Mouse (Mus musculus) heart, postnatal 36 days (tissue): Measurements from ENCODE around the gene Vamp2. TPM values are rescaled to one million over a fixed set of nuclear protein-coding genes. Genes with fewer than 3 reads are reported as not detected.

Experiments used
- DNase-seq, 2 experiments: peaks; one replicate each; pipeline ENCODE4 v3.0.0; 2021 to 2022
- intact Hi-C: fragments of 180-260 bp; cut with DNase I; formaldehyde crosslinking; loops from one replicate; pipeline ENCODE4 v1.15.1; 2025
- total RNA-seq, 2 experiments: library from RNA; stranded (reverse); gene quantifications; 2 replicates each; pipeline ENCODE4 v1.2.3; 2021

Vamp2 gene
- total RNA-seq, result 10 to 100 TPM; 50.5 to 72.7 TPM

GRCm38 (mm10) chr11:69088103-69088855, at the start of gene Vamp2:
Gene Vamp2, plus strand, starts transcription at chr11:69088490.
- DNase-seq, result peak; percentile 93 to 94
- intact Hi-C loops, result loop anchor here (2.0 kb wide), 1 partner anchor 17 kb away; the partner anchor contains the start of gene Tmem107

DNA sequence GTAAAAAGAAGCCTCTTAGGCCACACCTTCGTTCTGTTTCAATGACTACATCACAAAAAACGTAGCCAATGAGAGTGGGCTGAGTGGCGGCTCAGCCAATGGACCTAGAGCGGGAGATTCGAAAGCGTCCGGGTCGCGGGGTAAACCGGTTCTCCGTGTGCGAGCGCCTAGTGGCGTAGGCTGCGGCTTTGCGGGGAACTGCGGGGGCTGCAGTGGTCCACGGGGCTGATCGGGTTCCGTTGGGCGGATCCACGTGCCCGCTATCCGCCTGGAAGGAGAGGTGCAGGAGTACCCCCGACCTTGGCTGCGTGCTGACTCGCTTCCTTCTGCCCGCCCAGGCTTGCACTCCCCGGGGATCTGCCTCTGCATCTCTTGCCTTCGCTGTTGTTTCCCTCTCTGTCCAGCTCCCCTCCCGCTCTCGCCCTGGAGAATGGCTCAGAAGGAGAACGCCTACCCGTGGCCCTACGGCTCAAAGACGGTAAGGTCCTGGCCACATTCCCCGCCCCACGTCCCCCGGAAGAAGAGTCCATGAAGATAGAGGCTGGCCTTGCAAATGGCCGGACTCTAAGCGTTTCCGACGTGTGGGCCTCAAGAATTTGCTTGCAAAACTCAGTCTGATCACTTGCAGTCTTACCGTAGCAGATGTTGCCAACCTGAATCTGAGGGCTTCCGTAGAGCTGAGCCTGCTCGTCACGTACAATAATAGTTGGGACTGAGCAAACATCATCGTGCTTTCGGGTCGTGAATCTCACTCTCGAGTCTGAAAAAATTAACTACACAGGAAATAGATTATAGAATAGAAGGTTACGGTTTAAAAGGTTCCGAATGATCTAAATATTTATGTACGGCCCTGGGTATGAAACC, 42.5 kb upstream of the Vamp2 start, which contains the start of gene Aurkb:
TSS of gene Aurkb (plus strand) at position 117 of the 864 bp plus-strand sequence.
- peak; percentile 75 to 77 for DNase-seq
- intact Hi-C loops, result no loop called here

DNA sequence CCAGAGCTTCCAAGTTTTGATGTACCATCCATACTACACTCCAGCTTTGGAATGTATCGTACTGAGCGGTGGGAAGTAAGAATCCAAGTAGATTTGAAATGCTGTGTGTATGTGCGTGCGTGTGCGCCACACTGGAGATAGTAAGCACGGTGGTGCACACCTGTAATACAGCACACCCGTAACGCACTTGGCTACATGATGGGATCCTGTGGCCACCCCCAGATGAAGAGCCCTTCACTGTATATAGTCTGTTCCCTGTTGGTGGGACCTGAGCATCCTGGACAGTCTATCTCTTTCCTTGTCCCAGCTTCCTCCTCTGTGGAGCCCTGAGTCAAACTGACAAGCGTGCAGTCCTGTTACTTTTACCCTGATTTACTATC, 41.9 kb upstream of the Vamp2 start:
- intact Hi-C loops, result no loop called here

GRCm38 (mm10) chr11:69047592-69047991, 40.7 kb upstream of the Vamp2 start:
- intact Hi-C loops, result no loop called here
- no peak for DNase-seq

More for the DNA sequence above, 41.9 kb upstream of the Vamp2 start:
- DNase-seq, result no peak

GRCm38 (mm10) chr11:69048151-69048550, 40.1 kb upstream of the Vamp2 start:
- DNase-seq, result no peak
- intact Hi-C loops, result no loop called here

- intact Hi-C loops, result no loop called here
- no peak for DNase-seq
Observed at GRCm38 (mm10) chr11:69050748-69051147, 37.5 kb upstream of the Vamp2 start.

DNA sequence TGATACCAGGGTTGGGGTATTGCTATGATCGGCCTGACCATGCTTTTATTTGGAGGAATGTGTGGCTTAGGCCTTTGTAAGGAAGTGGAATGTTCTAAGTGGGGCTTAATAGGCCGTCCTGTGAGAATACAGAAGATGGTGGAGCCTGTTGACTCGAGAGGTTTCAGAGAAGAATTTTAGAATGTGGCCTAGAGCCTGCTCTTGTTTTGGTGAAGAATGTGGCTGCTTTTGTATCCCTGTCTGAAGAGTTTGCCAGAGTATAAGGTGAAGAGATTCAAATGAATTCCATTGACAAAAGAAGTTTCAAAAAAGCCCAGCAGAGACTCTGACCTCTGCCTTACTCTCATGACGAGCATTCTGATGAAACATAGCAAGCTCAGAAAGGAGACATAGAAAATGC, 36.5 kb upstream of the Vamp2 start:
- DNase-seq, result no peak
- intact Hi-C loops, result no loop called here

DNA sequence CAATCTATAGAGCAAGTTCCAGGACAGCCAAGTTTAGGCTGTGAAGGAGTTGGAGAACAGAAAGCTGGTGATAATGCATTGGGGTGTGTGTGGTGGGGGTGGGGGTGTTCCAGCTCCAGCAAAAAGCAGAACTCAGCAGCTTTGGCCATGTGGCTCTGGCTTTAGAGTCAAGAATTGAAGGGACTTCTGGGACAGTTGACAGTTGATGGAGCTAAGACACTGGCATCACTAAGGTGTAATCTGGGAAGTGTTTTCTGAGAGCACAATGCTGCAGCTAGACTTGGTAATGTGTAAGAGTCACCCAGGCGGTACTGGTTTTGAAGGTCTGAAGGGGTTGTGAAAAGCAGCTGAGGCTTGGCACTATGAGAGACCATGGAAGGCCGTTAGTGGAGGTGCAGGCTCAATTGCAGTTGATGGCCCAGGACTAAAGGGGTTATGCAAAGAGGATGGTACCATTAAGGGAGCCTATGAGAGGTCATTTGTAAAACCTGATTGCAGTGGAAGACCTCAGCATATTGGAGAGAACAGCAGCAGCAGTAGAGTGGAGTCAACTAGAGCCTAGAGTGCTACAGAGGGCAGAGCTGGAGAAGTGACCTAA, 35.4 kb upstream of the Vamp2 start:
- DNase-seq, result no peak
- intact Hi-C loops, result no loop called here

DNA sequence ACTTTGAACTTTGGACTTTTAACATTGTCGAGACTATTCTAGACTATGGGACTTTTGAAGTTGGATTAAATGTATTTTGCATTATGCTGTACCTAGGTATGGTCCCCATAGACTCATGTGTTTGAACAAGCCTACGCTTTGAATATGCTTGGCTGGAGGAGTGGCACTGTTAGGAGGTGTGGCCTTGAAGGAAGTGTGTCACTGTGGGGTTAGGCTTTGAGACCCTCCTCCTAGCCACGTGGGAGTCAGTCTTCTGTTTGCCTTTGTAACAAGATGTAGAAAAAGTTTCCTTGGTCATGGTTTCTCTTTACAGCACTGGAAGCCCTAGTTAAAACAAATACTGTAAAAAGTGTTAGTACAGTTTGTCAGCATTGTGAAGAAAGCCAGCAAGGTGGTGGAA, 34.4 kb upstream of the Vamp2 start:
- DNase-seq, result no peak
- intact Hi-C loops, result no loop called here

- no peak for DNase-seq
- intact Hi-C loops, result no loop called here
Observed at GRCm38 (mm10) chr11:69058265-69058664, 30.0 kb upstream of the Vamp2 start.

GRCm38 (mm10) chr11:69058729-69059356, 29.4 kb upstream of the Vamp2 start:
- no peak for DNase-seq
- intact Hi-C loops, result no loop called here

DNA sequence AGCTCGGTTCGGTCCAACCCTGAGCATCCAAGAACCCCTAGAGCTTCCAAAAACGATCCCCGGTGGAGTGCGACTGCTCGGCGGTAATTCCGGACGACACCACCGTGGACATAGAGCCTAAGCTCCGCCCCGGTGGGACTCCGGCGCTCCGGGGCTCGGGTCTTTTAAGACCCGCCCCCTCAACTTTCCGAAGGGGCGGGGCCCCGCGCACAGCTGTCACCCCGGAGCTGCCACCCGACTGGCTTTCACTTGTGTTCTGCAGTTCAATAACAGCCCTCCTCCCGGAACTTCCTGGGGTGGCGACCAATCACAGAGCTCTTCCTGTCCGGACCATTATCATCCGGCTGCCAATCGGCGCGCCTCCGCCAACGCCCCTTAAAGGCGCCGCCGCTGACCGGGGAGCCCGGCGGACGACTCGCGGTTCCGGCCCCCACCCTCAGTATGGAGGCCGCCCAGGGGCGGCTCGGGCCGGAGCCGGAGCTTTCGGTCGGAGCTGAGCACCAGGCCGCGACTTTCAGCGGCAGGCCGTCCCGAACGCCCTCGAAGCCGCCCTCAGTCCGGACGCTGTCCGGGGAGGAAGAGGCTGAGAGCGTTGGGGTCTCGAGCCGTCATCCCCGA, 28.8 kb upstream of the Vamp2 start, which contains the start of gene Borcs6:
TSS of gene Borcs6 (plus strand) at position 361 of the 618 bp plus-strand sequence.
- DNase-seq, result peak; percentile 91 to 92
- intact Hi-C loops, result no loop called here

- intact Hi-C loops, result loop anchor here (5.0 kb wide), 1 partner anchor 187 kb away; no protein-coding TSS in a partner anchor
- no peak for DNase-seq
Observed at GRCm38 (mm10) chr11:69059975-69060411, 28.3 kb upstream of the Vamp2 start.

GRCm38 (mm10) chr11:69060448-69061254, 27.6 kb upstream of the Vamp2 start:
- peak; percentile 38 to 45 for DNase-seq
- intact Hi-C loops, result loop anchor here (5.0 kb wide), 1 partner anchor 187 kb away; no protein-coding TSS in a partner anchor

GRCm38 (mm10) chr11:69061255-69061912, 26.9 kb upstream of the Vamp2 start:
- intact Hi-C loops, result loop anchor here (5.0 kb wide), 1 partner anchor 186 kb away; no protein-coding TSS in a partner anchor

GRCm38 (mm10) chr11:69062194-69062760, 26.0 kb upstream of the Vamp2 start:
- intact Hi-C loops, result loop anchor here (1.0 to 5.0 kb wide), 3 partner anchors 21 to 185 kb away; no protein-coding TSS in a partner anchor
- peak; percentile 81 to 86 for DNase-seq

More at GRCm38 (mm10) chr11:69061255-69061912, 26.9 kb upstream of the Vamp2 start:
- no peak for DNase-seq

DNA sequence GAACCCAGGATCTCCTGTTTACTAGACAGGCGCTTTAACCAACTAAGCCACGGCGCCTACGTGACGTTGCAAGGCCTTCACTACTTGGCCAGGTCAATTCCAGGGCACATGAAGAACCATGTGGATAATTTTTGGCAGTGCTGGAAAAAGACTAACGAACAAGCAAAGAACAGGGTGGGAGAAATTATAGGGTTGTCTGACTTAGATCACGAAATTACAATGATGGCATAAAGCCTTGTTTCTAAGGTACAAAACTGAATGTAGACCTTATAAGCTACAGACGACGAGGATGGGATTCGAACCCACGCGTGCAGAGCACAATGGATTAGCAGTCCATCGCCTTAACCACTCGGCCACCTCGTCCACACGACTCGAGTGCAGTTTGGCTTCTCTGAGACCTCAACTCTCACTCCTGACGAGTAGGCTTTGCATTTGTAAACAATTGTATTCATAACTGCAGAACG, 25.5 kb upstream of the Vamp2 start:
- intact Hi-C loops, result loop anchor here (1.0 to 5.0 kb wide), 4 partner anchors 21 to 185 kb away; no protein-coding TSS in a partner anchor
- peak; percentile 98 to 99 for DNase-seq
